9 mouse cellular contexts compared by ENCODE assay signal in the genomic region with DNA sequence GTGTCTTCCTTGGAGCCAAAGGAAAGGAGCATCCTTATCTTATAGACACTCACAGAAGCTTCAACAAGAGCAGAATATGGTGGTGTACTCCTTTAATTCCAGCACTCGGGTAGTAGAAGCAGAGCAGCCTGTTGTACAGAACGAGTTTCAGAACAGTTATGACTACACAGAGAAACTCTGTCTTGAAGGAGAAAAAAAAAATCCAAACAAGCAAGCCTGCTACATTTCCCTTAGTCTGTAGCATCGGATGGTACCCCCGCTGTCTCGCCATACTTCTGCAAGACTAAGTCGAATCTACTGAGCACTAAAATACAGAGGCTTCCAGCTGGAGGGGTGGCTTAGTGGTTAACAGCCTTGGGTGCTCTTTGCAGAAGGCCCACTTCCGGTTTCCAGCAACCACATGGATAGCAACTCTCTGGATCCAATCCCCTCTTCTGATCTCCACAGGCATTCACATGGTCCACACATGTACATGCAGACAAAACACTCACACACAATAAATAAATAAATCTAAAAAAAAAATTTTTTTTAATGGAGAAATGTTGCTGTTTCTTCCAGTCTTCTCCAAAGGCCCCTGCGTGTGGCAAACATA.
"Had no signal": no experiment of that assay in that cellular context is flagged by ENCODE, and none has a peak within 500 bp of the region (broad histone marks: within the 10 kb centered on the region; RNA-seq: fewer than 3 reads in every experiment).

No protein-coding gene starts in this region.

- DNase-seq: kidney, adult 18-20 months; kidney, postnatal 10 days; layer of hippocampus, postnatal 36 days; lung, adult 18-20 months; retina, postnatal 1 day; right cerebral cortex, postnatal 4 days; spleen, adult 18-20 months; thymus, adult 2 months had no signal

- ATAC-seq: midbrain, embryonic 13.5 days had no signal
